Mouse (Mus musculus): ENCODE measurements around the gene Cnbd2.
"Not testable (repeated sequence)": the region's sequence is repeated elsewhere in the genome, so short reads cannot be mapped to it uniquely, and the experiment has no call there.

The Cnbd2 gene

DNA sequence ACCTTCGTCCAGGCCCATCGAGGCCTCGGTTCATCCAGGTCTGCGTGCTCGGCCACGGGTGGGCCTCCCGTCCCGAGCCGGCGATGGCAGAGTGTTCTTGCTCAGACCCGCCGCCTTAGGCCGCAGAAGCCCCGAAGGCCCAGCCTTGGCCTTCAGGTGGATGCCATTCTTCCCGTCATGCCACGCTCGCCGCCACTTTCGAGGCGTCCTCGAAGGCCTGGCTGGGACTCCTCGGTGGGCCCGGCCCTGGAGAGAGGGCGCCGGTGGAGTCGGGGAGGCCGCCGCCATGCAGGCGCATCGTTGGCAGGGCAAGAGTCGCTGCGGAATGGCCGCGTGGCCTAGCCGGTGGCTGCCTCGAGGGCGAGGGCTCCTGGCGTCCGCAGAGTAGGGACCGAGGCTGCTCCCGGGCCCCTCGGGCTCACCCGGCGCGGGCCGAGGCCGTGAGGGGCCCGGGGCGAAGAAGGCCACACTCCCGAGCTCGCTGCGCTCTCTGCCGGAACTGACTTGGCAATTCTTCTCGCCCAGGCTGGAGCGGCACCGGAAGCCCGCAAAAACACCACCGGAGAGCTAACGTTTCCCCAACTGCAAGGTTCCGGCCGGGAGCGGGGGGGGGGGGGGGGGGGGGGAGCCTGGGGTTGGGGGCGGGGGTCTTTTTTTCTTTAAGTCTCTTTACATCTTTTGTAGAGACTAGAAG, 80.5 kb downstream of the Cnbd2 start:
- DNase-seq (ENCODE audit: low spot score): peak; percentile 83

DNA sequence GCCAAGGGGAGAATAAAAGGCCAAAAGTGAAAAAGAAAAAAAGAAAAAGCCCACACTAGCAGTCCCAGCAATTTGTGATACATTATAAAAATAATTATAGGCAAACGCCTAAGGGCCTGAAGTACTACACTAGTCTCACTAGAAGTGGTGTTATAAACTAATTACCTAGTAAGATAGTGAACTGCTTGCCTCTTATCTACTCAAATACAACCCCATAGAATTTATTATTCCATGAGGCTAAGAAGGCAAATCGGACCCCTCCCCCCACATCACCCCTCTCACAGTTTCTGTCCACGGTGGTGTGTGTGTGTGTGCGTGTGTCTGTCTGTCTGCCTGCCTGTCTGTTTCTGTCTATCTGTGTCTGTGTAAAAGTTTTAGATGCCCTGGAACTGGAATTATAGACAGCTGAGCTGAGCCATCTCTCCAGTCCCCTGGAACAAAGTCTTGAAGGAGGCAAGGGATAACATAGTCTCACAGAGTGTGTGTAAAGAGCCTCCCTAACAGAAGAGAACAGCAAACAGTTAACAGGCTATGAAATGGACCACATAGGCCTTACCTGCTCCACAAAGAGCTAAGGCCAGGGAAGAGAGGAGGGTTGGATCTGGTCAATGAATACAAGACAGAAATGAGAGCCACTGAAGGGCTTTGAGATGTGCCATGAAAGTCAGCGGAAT, 81.2 kb downstream of the Cnbd2 start:
- no peak for DNase-seq (ENCODE audit: low spot score)

- DNase-seq (ENCODE audit: low spot score): no peak
These were observed 82.2 kb downstream of the Cnbd2 start for GRCm38 (mm10) chr2:156394282-156394681.

DNA sequence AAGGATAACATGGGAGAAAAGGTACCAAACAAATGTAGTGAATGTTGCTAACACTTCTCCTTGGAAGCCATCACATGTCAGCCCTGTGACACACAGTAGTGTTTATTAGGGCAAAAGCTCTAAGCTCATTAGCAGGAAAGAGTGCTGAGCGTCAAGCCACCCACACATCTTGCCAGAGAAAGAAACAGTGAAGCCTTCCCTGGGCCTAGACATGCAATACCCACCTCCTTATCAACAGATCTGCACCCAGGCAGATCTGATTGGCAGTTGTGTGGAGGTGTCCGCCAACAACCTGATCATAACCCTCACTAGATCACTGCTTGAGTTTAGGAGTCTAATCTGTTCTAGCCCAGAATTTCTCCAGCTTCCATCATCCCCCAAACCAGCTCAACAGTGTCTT, 84.0 kb downstream of the Cnbd2 start:
- no peak for DNase-seq (ENCODE audit: low spot score)

GRCm38 (mm10) chr2:156397988-156398387, 85.9 kb downstream of the Cnbd2 start:
- DNase-seq (ENCODE audit: low spot score): no peak

- DNase-seq (ENCODE audit: low spot score): no peak
These were observed 87.4 kb downstream of the Cnbd2 start for GRCm38 (mm10) chr2:156399485-156399884.

GRCm38 (mm10) chr2:156401331-156401730, 89.2 kb downstream of the Cnbd2 start:
- DNase-seq (ENCODE audit: low spot score): peak; percentile 90

DNA sequence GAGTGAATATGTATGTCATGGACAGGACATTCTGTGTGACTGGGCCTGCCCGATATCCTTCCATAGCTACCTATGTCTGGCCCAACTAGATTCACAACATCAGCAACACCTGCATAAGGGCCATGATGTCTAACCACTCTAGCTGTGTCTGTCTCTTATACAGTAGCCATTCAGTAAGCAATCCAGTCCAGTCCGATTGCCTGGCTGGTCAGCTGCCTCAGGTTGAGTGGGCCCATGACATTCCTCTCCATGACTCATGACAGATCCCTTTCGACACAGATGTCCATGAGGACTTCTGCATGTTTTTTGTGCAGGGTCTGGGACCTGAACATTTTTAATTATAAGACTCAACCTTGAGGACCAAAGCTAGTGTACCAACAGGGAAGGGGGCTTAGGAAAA, 89.9 kb downstream of the Cnbd2 start:
- no peak for DNase-seq (ENCODE audit: low spot score)

DNA sequence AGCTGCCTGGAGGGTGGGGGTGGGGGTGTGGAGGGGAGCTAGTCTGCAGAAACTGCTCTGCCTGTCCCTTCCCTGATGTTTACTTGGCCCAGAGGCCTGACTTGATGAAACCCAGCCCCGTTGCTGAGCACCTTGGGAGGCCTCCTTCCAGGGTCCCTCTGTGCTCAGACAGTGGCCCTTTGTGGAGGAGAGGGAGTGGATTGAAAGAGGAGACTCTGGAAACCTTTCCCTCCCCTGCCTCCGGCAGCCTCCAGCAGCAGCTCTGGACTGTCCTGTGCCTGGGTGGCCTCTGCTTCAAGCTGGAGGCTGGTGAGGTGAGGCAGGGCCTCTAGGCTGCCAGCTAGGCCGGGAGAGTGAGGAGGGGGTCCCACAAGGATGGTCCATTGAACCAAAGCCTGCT, 94.9 kb downstream of the Cnbd2 start:
- peak; percentile 47 for DNase-seq (ENCODE audit: low spot score)

DNA sequence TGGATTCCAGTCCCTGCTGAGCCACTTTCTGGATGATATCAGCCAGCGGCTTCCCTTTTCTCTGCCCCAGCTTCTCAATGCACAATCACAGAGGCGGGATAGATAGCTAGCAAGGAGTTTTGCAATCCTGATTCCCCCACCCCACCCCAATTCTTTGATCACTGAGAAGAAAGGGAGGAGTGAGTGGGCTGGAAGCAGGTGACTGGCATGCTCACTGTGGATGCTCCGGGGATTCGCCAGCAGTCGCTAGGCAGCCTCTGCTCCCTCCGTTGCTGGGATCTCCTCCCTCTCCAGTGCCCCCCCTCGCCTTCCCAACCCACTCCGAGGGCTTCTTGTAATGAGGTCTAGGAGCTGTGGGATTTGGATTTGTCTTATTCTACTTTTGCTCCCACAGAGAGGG, 96.1 kb downstream of the Cnbd2 start:
- DNase-seq (ENCODE audit: low spot score): no peak

DNA sequence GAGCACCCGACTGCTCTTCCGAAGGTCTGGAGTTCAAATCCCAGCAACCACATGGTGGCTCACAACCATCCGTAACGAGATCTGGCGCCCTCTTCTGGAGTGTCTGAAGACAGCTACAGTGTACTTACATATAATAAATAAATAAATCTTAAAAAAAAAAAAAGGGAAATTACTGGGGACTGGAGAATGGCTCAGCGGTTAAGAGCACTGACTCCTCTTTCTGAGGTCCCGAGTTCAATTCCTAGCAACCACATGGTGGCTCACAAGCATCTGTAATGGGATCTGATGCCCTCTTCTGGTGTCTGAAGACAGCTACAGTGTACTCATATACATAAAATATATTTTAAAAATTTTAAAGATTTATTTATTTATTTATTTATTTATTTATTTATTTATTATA, 99.2 kb downstream of the Cnbd2 start:
- DNase-seq (ENCODE audit: low spot score): not testable (repeated sequence)

- no peak for DNase-seq (ENCODE audit: low spot score)
These were observed 102.9 kb downstream of the Cnbd2 start for GRCm38 (mm10) chr2:156414996-156415395.

- DNase-seq (ENCODE audit: low spot score): no peak
These were observed 103.6 kb downstream of the Cnbd2 start for GRCm38 (mm10) chr2:156415674-156416073.

GRCm38 (mm10) chr2:156417194-156417593, 105.1 kb downstream of the Cnbd2 start:
- no peak for DNase-seq (ENCODE audit: low spot score)

DNA sequence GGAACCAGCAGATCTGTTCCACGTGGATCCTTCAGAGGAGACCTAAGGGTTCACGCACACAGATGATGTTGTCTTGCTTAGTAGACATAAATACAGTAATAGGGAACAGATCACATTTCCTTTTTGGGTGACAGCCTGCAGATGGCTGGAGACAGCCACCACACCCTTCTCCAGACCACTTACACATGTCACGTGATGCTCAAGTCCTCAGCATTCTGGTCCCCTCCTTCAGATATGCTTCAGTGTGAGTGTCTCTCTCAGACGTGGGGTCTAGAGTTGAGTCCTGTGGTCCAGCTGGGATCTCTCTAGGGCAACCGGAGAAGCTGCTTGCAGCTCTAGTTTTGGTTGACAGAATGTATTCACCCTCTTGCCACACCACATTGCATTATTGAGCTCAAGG, 106.4 kb downstream of the Cnbd2 start:
- DNase-seq (ENCODE audit: low spot score): no peak

DNA sequence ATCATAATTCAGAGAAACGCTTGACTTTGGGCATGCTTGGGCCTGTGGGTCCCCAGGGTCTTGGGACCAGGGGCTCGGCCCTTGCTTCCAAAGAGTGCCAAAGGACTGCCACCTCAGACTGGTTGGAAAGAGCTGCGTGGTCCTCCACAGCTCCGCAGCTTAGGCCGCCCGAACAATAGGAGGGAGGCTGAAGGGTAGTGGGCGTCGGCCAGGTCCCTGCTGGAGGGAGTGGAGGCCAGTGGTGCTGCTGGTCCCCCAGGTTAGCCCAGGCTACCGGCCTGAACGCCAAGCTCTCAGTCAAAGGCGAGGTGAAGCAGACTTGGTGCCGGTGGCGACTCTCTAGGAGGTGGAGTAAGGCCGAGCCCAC, 108.2 kb downstream of the Cnbd2 start:
- no peak for DNase-seq (ENCODE audit: low spot score)

DNA sequence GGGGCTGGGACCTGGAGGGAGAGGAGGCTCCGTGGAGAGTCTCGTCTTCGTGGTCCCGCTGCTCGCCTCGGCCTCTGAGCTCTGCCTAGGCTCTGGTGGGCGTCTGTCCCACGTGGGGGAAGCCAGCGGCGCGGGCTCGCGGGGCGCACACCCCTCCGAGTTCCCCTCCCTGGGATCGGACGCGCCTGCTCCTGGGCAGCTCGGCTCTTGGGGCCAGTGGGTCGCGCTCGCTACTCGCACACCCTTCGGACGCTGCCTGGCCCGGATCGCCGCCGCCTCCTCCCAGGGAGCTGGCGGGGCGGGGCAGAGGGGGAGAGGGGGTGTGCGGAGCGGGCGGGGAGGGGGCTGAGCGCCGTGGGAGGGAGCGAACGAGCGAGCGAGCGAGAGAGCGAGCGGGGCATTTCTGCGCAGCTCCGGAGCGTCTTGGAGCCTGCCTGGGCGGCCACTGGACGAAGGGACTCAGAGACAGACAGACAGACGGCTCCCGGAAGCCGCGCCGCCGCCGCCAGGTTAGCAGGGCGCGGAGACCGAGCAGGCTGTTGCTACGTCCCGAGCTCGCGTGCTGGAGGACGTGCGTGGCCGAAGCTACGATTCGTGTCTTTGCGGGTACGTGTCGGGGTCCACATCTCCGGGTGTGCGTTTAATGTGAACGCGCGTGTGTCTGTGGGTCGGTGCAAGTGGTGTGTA, 108.7 kb downstream of the Cnbd2 start, which contains the start of gene Epb41l1:
Gene Epb41l1, plus strand, starts transcription at position 216 of the 687 bp plus-strand sequence.
- peak; percentile 55 for DNase-seq (ENCODE audit: low spot score)

GRCm38 (mm10) chr2:156421381-156422110, 109.4 kb downstream of the Cnbd2 start:
- DNase-seq (ENCODE audit: low spot score): peak; percentile 56

DNA sequence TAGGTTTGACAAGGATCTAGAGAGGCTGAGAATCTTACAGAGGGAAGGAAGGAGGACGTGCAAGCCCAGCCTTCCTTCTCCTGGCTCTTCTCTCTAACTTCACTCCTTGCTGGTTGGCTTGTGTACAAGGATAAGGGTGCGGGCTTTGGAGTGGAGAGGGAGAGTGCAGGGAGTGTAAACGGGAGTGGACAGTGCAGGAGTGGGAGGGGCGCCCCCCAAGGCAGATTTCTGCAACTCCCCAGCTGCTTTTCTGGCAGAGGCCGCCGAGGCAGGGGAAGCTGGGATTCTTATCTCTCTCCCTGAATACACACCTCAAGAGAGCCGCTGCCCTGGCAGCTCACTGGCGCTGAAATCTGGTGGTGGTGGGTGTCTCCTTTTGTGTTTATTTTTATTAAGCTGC, 110.5 kb downstream of the Cnbd2 start:
- DNase-seq (ENCODE audit: low spot score): no peak

- DNase-seq (ENCODE audit: low spot score): no peak
These were observed 111.6 kb downstream of the Cnbd2 start for GRCm38 (mm10) chr2:156423672-156424071.

Measured in embryo, embryonic 10 days (tissue).